Mouse (Mus musculus): ENCODE measurements at regions not wholly inside any gene's neighbourhood (a gene's known extent, or its start where the extent isn't known, plus 50 kb on each side); places are given as distances from the start of the nearest gene placed in this dataset.

- no peak for ATAC-seq (ENCODE audit: insufficient number of reproducible peaks, low FRiP score, low TSS enrichment)
These were observed 87.8 kb upstream of the Cntnap4 start for GRCm38 (mm10) chr8:112482041-112482440.

GRCm38 (mm10) chr8:112492286-112492685, 77.6 kb upstream of the Cntnap4 start:
- peak; percentile 92 for ATAC-seq (ENCODE audit: insufficient number of reproducible peaks, low FRiP score, low TSS enrichment)

GRCm38 (mm10) chr8:112498881-112499399, 70.9 kb upstream of the Cntnap4 start:
- no peak for ATAC-seq (ENCODE audit: insufficient number of reproducible peaks, low FRiP score, low TSS enrichment)

- no peak for ATAC-seq (ENCODE audit: insufficient number of reproducible peaks, low FRiP score, low TSS enrichment)
These were observed 65.8 kb upstream of the Cntnap4 start for GRCm38 (mm10) chr8:112504034-112504433.

Measured in cerebellum, adult (tissue).